Mouse (Mus musculus) granulocyte monocyte progenitor cell, adult 5-6 weeks (primary cell): Measurements from ENCODE around the gene Trex2. TPM values are rescaled to one million over a fixed set of nuclear protein-coding genes. Genes with fewer than 3 reads are reported as not detected.

Experiments
- ATAC-seq: replicated peaks from 2 replicates; pipeline ENCODE4 v1.8.0; 2016; ENCODE audit warnings: mild to moderate bottlenecking, moderate TSS enrichment, inconsistent platforms; ENCODE audit not compliant: poor library complexity, severe bottlenecking
- total RNA-seq, 2 experiments: library from RNA; stranded (forward) in 1 of 2; stranded (reverse) in 1 of 2; fragments of 200-712, 200-1000 nt in 1 of 2; fragments of >200 nt in 1 of 2; fragmentation: Nextera tagmentation in 1 of 2; gene quantifications; 2 replicates each; pipeline ENCODE4 v1.2.3; 2014 to 2017

Trex2 gene
- total RNA-seq (2014; fragmentation: Nextera tagmentation), result not detected in 2 replicates
- total RNA-seq (2017), result not detected in 2 replicates

GRCm38 (mm10) chrX:73435252-73435651 lies at the start of gene Trex2:
TSS of gene Trex2 (minus strand) at chrX:73435344.
- no peak for ATAC-seq

GRCm38 (mm10) chrX:73484870-73485269 lies 49.7 kb upstream of the Trex2 start:
- ATAC-seq, result no peak

- ATAC-seq, result no peak
Measured at GRCm38 (mm10) chrX:73484076-73484475, 48.9 kb upstream of the Trex2 start.

- no peak for ATAC-seq
Measured at GRCm38 (mm10) chrX:73483484-73483810, 48.3 kb upstream of the Trex2 start, which contains the start of gene Bgn. TSS of gene Bgn (plus strand) at chrX:73483602.

GRCm38 (mm10) chrX:73482643-73483483 lies 47.7 kb upstream of the Trex2 start:
- no peak for ATAC-seq

- no peak for ATAC-seq
Measured at GRCm38 (mm10) chrX:73480334-73480733, 45.2 kb upstream of the Trex2 start.

- no peak for ATAC-seq
Measured at GRCm38 (mm10) chrX:73479656-73480055, 44.5 kb upstream of the Trex2 start.

GRCm38 (mm10) chrX:73477500-73477899 lies 42.4 kb upstream of the Trex2 start:
- no peak for ATAC-seq

- no peak for ATAC-seq
Measured at GRCm38 (mm10) chrX:73476621-73477020, 41.5 kb upstream of the Trex2 start.

- no peak for ATAC-seq
Measured at GRCm38 (mm10) chrX:73475658-73476256, 40.6 kb upstream of the Trex2 start.

- ATAC-seq, result no peak
Measured at GRCm38 (mm10) chrX:73474340-73475165, 39.4 kb upstream of the Trex2 start.

GRCm38 (mm10) chrX:73471764-73472163 lies 36.6 kb upstream of the Trex2 start:
- ATAC-seq, result no peak

GRCm38 (mm10) chrX:73468752-73469151 lies 33.6 kb upstream of the Trex2 start:
- ATAC-seq, result no peak

- ATAC-seq, result no peak
Measured at GRCm38 (mm10) chrX:73468330-73468729, 33.2 kb upstream of the Trex2 start.

- ATAC-seq, result no peak
Measured at GRCm38 (mm10) chrX:73467446-73468241, 32.5 kb upstream of the Trex2 start.

- no peak for ATAC-seq
Measured at GRCm38 (mm10) chrX:73465483-73466186, 30.5 kb upstream of the Trex2 start.

GRCm38 (mm10) chrX:73460792-73461191 lies 25.6 kb upstream of the Trex2 start:
- ATAC-seq, result no peak

GRCm38 (mm10) chrX:73458877-73459392 lies 23.8 kb upstream of the Trex2 start, which contains the start of gene Haus7:
TSS of gene Haus7 (minus strand) at chrX:73459044.
- ATAC-seq, result peak; percentile 100

GRCm38 (mm10) chrX:73451949-73452348 lies 16.8 kb upstream of the Trex2 start:
- peak; percentile 59 for ATAC-seq
